In genomic region chr7:79232048-79232447, GRCm38 (mm10) we compare ENCODE assay signal across 19 mouse cellular contexts. TPM values are rescaled to one million over a fixed set of nuclear protein-coding genes. Genes with fewer than 3 reads are reported as not detected.
DNase-seq lines count a peak whose midpoint lies in the region; ATAC-seq and TF ChIP-seq lines count a peak whose summit lies in the region.
"Had no signal": no experiment of that assay in that cellular context is flagged by ENCODE, and none has a peak within 500 bp of the region (broad histone marks: within the 10 kb centered on the region; RNA-seq: fewer than 3 reads in every experiment).

No protein-coding gene starts in this region.

- intact Hi-C loops in gastrocnemius, postnatal 36 days (cut with DNase I) = loop anchor here (5.0 kb wide), 1 partner anchor 315 kb away; no protein-coding TSS in a partner anchor

- H3K27me3 ChIP-seq in lung, embryonic 15.5 days = no peaks in the 10 kb centered on the region
- H3K27me3 ChIP-seq: embryonic facial prominence, embryonic 13.5 days; forebrain, embryonic 12.5 days; hindbrain, embryonic 13.5 days had no signal

- peaks cover 4% of the 10 kb centered on the region; the same call in 1 of the 2 replicates for H3K4me1 ChIP-seq in lung, embryonic 15.5 days
- H3K4me1 ChIP-seq in bone marrow macrophage, adult 2 months (ENCODE audit: control insufficient read depth, insufficient read depth, low read length) = peaks cover 16% of the 10 kb centered on the region
- H3K4me1 ChIP-seq: embryonic facial prominence, embryonic 13.5 days; forebrain, embryonic 12.5 days; heart, embryonic 10.5 days; hindbrain, embryonic 13.5 days had no signal

- DNase-seq in lung, adult 18-20 months = no peak
- DNase-seq in gastrocnemius, postnatal 36 days = no peak
- DNase-seq in Muller cell, postnatal 12 days (ENCODE audit: inconsistent ontology term) = no peak
- DNase-seq: adrenal gland, postnatal 36 days; cerebellum, adult 11-12 months; cerebellum, adult 9-10 months; cerebellum, postnatal 25 days; gastrocnemius, postnatal 10 days; heart, postnatal 10 days; heart, postnatal 4 days had no signal

- 0 out of 2 replicates have a peak, but pooled peaks have one; percentile 5 for ATAC-seq in lung, embryonic 15.5 days (ENCODE audit: borderline replicate concordance, extremely low read depth, low FRiP score, low TSS enrichment)
- ATAC-seq in megakaryocyte, adult 5-6 weeks (ENCODE audit: poor library complexity, severe bottlenecking) = peak; percentile 74
- ATAC-seq: forebrain, embryonic 16.5 days; hindbrain, postnatal 0 days had no signal

- TF ChIP-seq CTCF in bone marrow macrophage, adult 2 months (IDR thresholded peaks at IDR 0.05; ENCODE audit: low read depth, low read length) = no peak

- H3K9ac ChIP-seq in lung, embryonic 15.5 days = no peak overlapping the region
- H3K9ac ChIP-seq: embryonic facial prominence, embryonic 13.5 days; forebrain, embryonic 12.5 days; hindbrain, embryonic 13.5 days had no signal

- no peaks in the 10 kb centered on the region for H3K9me3 ChIP-seq in lung, embryonic 15.5 days
- H3K9me3 ChIP-seq: embryonic facial prominence, embryonic 13.5 days; forebrain, embryonic 12.5 days; heart, embryonic 10.5 days; hindbrain, embryonic 13.5 days had no signal

- no peaks in the 10 kb centered on the region for H3K36me3 ChIP-seq in lung, embryonic 15.5 days
- H3K36me3 ChIP-seq: embryonic facial prominence, embryonic 13.5 days; forebrain, embryonic 12.5 days; heart, embryonic 10.5 days; hindbrain, embryonic 13.5 days had no signal

- H3K4me2 ChIP-seq in lung, embryonic 15.5 days = no peak overlapping the region
- H3K4me2 ChIP-seq: embryonic facial prominence, embryonic 13.5 days; forebrain, embryonic 12.5 days; hindbrain, embryonic 13.5 days had no signal

- WGBS in lung, embryonic 15.5 days = 65% methylated on average over 10 of the region's 10 CpGs

- H3K27ac ChIP-seq in lung, embryonic 15.5 days = no peak overlapping the region
- H3K27ac ChIP-seq in bone marrow macrophage, adult 2 months (ENCODE audit: insufficient read depth, low read depth, low read length) = 0 out of 2 replicates have a peak overlapping the region, but pooled peaks have one; percentile 13
- H3K27ac ChIP-seq: embryonic facial prominence, embryonic 13.5 days; forebrain, embryonic 12.5 days; heart, embryonic 10.5 days; hindbrain, embryonic 13.5 days; hindbrain, postnatal 0 days had no signal

- no peak for TF ChIP-seq POLR2A in bone marrow macrophage, adult 2 months (IDR thresholded peaks at IDR 0.05; ENCODE audit: borderline replicate concordance, low read depth, low read length)

- H3K4me3 ChIP-seq in lung, embryonic 15.5 days = no peak overlapping the region
- no peak overlapping the region for H3K4me3 ChIP-seq in bone marrow macrophage, adult 2 months (ENCODE audit: insufficient read depth, low read length)
- H3K4me3 ChIP-seq: embryonic facial prominence, embryonic 13.5 days; forebrain, embryonic 12.5 days; heart, embryonic 10.5 days; hindbrain, embryonic 13.5 days had no signal

RNA-seq across cellular contexts. Expression of gene Abhd2, which starts 41.0 kb away (rescaled TPM):
- 16.5 and 17.1 TPM in 2 replicates for polyA plus RNA-seq in lung, embryonic 15.5 days (2015; fragmentation: Nextera tagmentation; extraction: Ambion mirVana)
- polyA plus RNA-seq in bone marrow macrophage, adult 2 months (2012; ENCODE audit: insufficient read depth, insufficient read length, missing spikeins) = 20.8 and 25.9 TPM in 2 replicates
- 41.5 and 45.2 TPM in 2 replicates for total RNA-seq in megakaryocyte, adult 5-6 weeks (2015)
- total RNA-seq in megakaryocyte, adult 5-6 weeks (2017) = 26.3 and 28.5 TPM in 2 replicates
- total RNA-seq in gastrocnemius, postnatal 36 days (2021) = 1 to 10 TPM; 4.8 to 5.1 TPM

Comparison
In these comparisons a context has a peak if more than half of its experiments do, and no peak if none do; other contexts are left out.
1. RNA of gene Abhd2, which starts 41.0 kb away (total RNA-seq): 26.3 to 45.2 TPM in megakaryocyte, adult 5-6 weeks; 4.8 to 5.1 TPM in gastrocnemius, postnatal 36 days; every median in the first group is over 4 times any median in the second.